Mouse (Mus musculus) small intestine, adult 2 months (tissue): ENCODE data around the gene Cnnm2. TPM values are rescaled to one million over a fixed set of nuclear protein-coding genes. Genes with fewer than 3 reads are reported as not detected.

ENCODE experiments used
- H3K27ac ChIP-seq: fragments of 200-500 bp; 2 replicates; pipeline ENCODE4 v1.5.1; 2012; ENCODE audit warnings: low read depth, low read length, control low read depth, inconsistent platforms; ENCODE audit not compliant: insufficient read depth
- H3K27me3 ChIP-seq: fragments of 200-500 bp; 2 replicates; pipeline ENCODE4 v1.6.1; 2012; ENCODE audit warnings: mild to moderate bottlenecking, moderate library complexity, low read length, inconsistent platforms; ENCODE audit not compliant: control insufficient read depth, insufficient read depth
- H3K36me3 ChIP-seq: fragments of 200-500 bp; 2 replicates; pipeline ENCODE4 v1.6.1; 2012; ENCODE audit warnings: mild to moderate bottlenecking, low read length, control low read depth, inconsistent platforms; ENCODE audit not compliant: control insufficient read depth, insufficient read depth
- H3K4me1 ChIP-seq: fragments of 200-500 bp; 2 replicates; pipeline ENCODE4 v1.6.1; 2012; ENCODE audit warnings: low read length, inconsistent platforms, mixed read lengths; ENCODE audit not compliant: control insufficient read depth, insufficient read depth, insufficient read length
- H3K4me3 ChIP-seq: fragments of 200-500 bp; 2 replicates; pipeline ENCODE4 v1.5.1; 2012; ENCODE audit warnings: low read depth, mild to moderate bottlenecking, control low read depth, inconsistent platforms, low read length, moderate library complexity
- CTCF ChIP-seq: fragments of 200-500 bp; IDR thresholded peaks from 2 replicates; pipeline ENCODE4 v1.5.1; 2012; ENCODE audit warnings: low read depth, mild to moderate bottlenecking, control low read depth, inconsistent platforms, low read length, moderate library complexity, mixed read lengths; ENCODE audit not compliant: insufficient replicate concordance, insufficient read length; ENCODE audit errors: extremely low read depth
- POLR2A ChIP-seq: fragments of 200-500 bp; IDR thresholded peaks from 2 replicates; pipeline ENCODE4 v1.6.1; 2012; ENCODE audit warnings: low read depth, mild to moderate bottlenecking, control low read depth, inconsistent platforms, low read length, moderate library complexity
- WGBS: fragments of 180-500 bp; shearing (Covaris S2); methylation state at CpG from one replicate; pipeline ENCODE4 v1.1.7; 2018; 5-methylcytosine and 5-hydroxymethylcytosine counted together
- polyA plus RNA-seq: library from polyadenylated mRNA; depleted of rRNA; stranded (reverse); fragments of >200 nt; gene quantifications from 2 replicates; pipeline ENCODE4 v1.2.3, GENCODE M21; 2012

Cnnm2 gene
- polyA plus RNA-seq, 1 experiment, result 16.9 TPM

DNA sequence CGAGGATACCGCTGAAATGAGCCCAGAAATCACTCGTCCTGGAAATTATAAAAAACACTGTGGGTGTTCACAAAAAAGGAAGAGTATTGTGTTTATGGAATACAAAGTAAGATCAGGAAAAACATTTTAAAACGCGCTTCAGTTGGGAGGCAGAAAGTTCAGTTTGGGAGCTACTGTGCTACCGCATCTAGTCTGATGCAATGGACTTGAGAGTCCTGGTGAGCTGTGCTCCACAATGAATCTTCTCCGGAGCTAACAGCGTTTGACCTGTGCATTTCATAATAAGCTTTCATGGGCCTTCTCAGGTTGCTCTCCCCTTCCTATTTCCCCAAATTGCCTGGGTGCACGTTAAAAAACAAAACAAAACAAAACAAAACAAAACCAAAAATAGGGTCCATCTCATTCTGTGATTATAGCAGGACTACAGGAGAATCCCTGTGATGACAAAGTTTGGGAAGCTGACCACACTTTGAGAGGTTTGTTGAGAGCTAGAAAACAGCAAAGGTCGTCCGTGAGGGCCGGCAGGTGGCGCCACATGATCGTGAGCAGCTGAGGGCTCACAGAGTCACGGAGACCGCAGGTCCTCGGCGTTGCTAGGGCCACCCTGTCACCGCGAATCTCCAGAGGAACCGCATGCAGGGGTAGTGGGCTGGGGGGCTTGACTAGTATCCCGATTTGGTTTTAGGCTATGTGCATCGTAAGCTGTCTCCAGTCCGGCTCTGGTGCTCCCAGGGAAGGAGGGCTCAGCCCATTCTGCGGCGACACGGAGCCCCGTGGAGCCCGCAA, 828 bp upstream of the Cnnm2 start:
- Histone ChIP-seq H3K4me3 (peak overlapping the region; percentile 69), H3K4me1 (peaks cover 8% of the 10 kb centered on the region; the same call in 1 of the 2 replicates), H3K27ac (peak overlapping the region; percentile 57), H3K36me3 (no peaks in the 10 kb centered on the region), H3K27me3 (peaks cover 9% of the 10 kb centered on the region)
- TF ChIP-seq POLR2A (no peak), CTCF (peak; percentile 98)
- WGBS, result 18% methylated on average over 29 of the region's 29 CpGs

- under 1% methylated on average over 36 of the region's 36 CpGs for WGBS
- Histone ChIP-seq H3K4me3 (peak overlapping the region; percentile 82), H3K27me3 (peaks cover 9% of the 10 kb centered on the region), H3K36me3 (no peaks in the 10 kb centered on the region), H3K27ac (no peak overlapping the region; the same call in 1 of the 2 replicates), H3K4me1 (peaks cover 8% of the 10 kb centered on the region; the same call in 1 of the 2 replicates)
- TF ChIP-seq CTCF (no peak), POLR2A (no peak)
These were observed 535 bp downstream of the Cnnm2 start for GRCm38 (mm10) chr19:46761971-46762290.

GRCm38 (mm10) chr19:46762291-46762991, 1.0 kb downstream of the Cnnm2 start:
- no peaks in the 10 kb centered on the region for H3K36me3 ChIP-seq
- no peak for TF ChIP-seq CTCF
- TF ChIP-seq POLR2A, result no peak
- H3K4me1 ChIP-seq, result peaks cover 8% of the 10 kb centered on the region; the same call in 1 of the 2 replicates
- no peak overlapping the region for H3K27ac ChIP-seq
- peak overlapping the region; percentile 82 for H3K4me3 ChIP-seq
- WGBS, result 1% methylated on average over 50 of the region's 50 CpGs
- H3K27me3 ChIP-seq, result peaks cover 9% of the 10 kb centered on the region

DNA sequence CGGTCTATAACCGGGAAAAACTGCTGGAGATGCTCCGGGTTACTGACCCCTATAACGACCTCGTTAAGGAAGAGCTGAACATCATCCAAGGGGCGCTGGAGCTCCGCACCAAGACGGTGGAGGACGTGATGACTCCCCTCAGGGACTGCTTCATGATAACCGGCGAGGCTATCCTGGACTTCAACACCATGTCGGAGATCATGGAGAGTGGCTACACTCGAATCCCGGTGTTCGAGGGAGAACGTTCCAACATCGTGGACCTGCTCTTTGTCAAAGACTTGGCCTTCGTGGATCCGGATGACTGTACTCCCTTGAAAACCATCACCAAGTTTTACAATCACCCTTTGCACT, 1.6 kb downstream of the Cnnm2 start:
- no peak for TF ChIP-seq POLR2A
- no peak for TF ChIP-seq CTCF
- no peak overlapping the region for H3K27ac ChIP-seq
- peaks cover 7% of the 10 kb centered on the region for H3K27me3 ChIP-seq
- H3K4me1 ChIP-seq, result peaks cover 8% of the 10 kb centered on the region; the same call in 1 of the 2 replicates
- peak overlapping the region; percentile 82 for H3K4me3 ChIP-seq
- no peaks in the 10 kb centered on the region for H3K36me3 ChIP-seq
- WGBS, result 5% methylated on average over 19 of the region's 19 CpGs

DNA sequence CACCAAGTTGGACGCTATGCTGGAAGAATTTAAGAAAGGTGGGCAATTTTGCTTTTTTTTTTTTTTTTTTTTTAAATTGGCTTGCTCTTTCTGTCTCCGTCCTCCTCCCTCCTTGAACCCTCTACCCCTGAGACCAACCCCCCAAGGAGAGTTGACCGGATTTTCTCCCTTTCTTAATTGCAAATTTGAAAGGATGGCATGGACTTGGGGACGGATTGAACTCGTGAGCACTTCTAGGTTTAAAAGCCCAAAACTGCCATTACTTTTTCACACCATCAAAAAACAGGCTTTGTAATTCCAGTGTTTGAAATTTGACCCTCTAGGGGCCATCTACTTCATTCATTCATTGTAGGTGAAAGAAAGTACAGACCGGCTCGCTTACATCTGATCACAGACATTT, 2.0 kb downstream of the Cnnm2 start:
- peak overlapping the region; percentile 82 for H3K4me3 ChIP-seq
- TF ChIP-seq POLR2A (no peak), CTCF (no peak)
- H3K36me3 ChIP-seq, result no peaks in the 10 kb centered on the region
- 64% methylated on average over 7 of the region's 7 CpGs for WGBS
- H3K27ac ChIP-seq, result no peak overlapping the region
- peaks cover 8% of the 10 kb centered on the region; the same call in 1 of the 2 replicates for H3K4me1 ChIP-seq
- H3K27me3 ChIP-seq, result peaks cover 5% of the 10 kb centered on the region

- 80% methylated on average over 12 of the region's 12 CpGs for WGBS
- peaks cover 5% of the 10 kb centered on the region for H3K27me3 ChIP-seq
- no peak overlapping the region for H3K27ac ChIP-seq
- H3K4me3 ChIP-seq, result 0 out of 2 replicates have a peak overlapping the region, but pooled peaks have one; percentile 14
- TF ChIP-seq POLR2A (no peak), CTCF (no peak)
- H3K36me3 ChIP-seq, result no peaks in the 10 kb centered on the region
- H3K4me1 ChIP-seq, result peaks cover 8% of the 10 kb centered on the region; the same call in 1 of the 2 replicates
These were observed 2.8 kb downstream of the Cnnm2 start for GRCm38 (mm10) chr19:46763932-46764762.
